Mouse (Mus musculus): ENCODE measurements around the gene Oxld1.
"Not testable (repeated sequence)": the region's sequence is repeated elsewhere in the genome, so short reads cannot be mapped to it uniquely, and the experiment has no call there.

The Oxld1 gene

GRCm38 (mm10) chr11:120437152-120437856 is 20.6 kb downstream of the Oxld1 start, which contains the start of gene Nploc4:
Gene Nploc4, minus strand, starts transcription at chr11:120437708.
- DNase-seq (ENCODE audit: extremely low read depth, low read depth, low spot score) = no peak

- no peak for DNase-seq (ENCODE audit: extremely low read depth, low read depth, low spot score)
These were observed 31.1 kb downstream of the Oxld1 start for GRCm38 (mm10) chr11:120426727-120427126.

- DNase-seq (ENCODE audit: extremely low read depth, low read depth, low spot score) = no peak
These were observed 34.1 kb downstream of the Oxld1 start for GRCm38 (mm10) chr11:120423569-120424295.

- DNase-seq (ENCODE audit: extremely low read depth, low read depth, low spot score) = peak; percentile 67
These were observed 35.0 kb downstream of the Oxld1 start for GRCm38 (mm10) chr11:120422651-120423568.

GRCm38 (mm10) chr11:120418592-120418991 is 39.3 kb downstream of the Oxld1 start:
- no peak for DNase-seq (ENCODE audit: extremely low read depth, low read depth, low spot score)

GRCm38 (mm10) chr11:120417852-120418251 is 40.0 kb downstream of the Oxld1 start:
- no peak for DNase-seq (ENCODE audit: extremely low read depth, low read depth, low spot score)

- not testable (repeated sequence) for DNase-seq (ENCODE audit: extremely low read depth, low read depth, low spot score)
These were observed 44.2 kb downstream of the Oxld1 start for GRCm38 (mm10) chr11:120413621-120414020.
